Mouse (Mus musculus) left cerebral cortex, postnatal 14 days (tissue): ENCODE measurements at regions not wholly inside any gene's neighbourhood (a gene's known extent, or its start where the extent isn't known, plus 50 kb on each side); places are given as distances from the start of the nearest gene placed in this dataset.

Experiments used
- microRNA-seq, 2 experiments: library from miRNA; unstranded; fragments of <30 nt; microRNA quantifications; one replicate each; pipeline ENCODE4 v1.2.0; 2022

Small RNAs in the stretch of these regions (microRNA-seq; reads per million reads assigned to microRNA genes)
- gene Mir6420 = 0 reads per million in 2 experiments
